Mouse (Mus musculus) left cerebral cortex, postnatal 14 days (tissue): Measurements from ENCODE around the gene Fut1. TPM values are rescaled to one million over a fixed set of nuclear protein-coding genes. Genes with fewer than 3 reads are reported as not detected.

Source experiments
- DNase-seq, 2 experiments: peaks; one replicate each; pipeline ENCODE4 v3.0.0; 2021 to 2022; ENCODE audit warnings: low spot score in 2 of 2, mixed read lengths in 1 of 2
- intact Hi-C: fragments of 180-260 bp; cut with DNase I; formaldehyde crosslinking; loops from one replicate; pipeline ENCODE4 v1.15.1; 2025
- total RNA-seq, 2 experiments: library from RNA; stranded (reverse); gene quantifications; 2 replicates each; pipeline ENCODE4 v1.2.3; 2021

Gene Fut1
- total RNA-seq, 2 experiments from 2014 or later: not detected

GRCm38 (mm10) chr7:45597527-45597926 is 19.6 kb upstream of the Fut1 start:
- intact Hi-C loops: loop anchor here (5.0 kb wide), 1 partner anchor 85 kb away; the partner anchor contains the start of gene Ntn5
- DNase-seq: no peak

- intact Hi-C loops: loop anchor here (5.0 kb wide), 1 partner anchor 83 kb away; the partner anchor contains the start of gene Ntn5
Observed at GRCm38 (mm10) chr7:45598960-45599879, 17.9 kb upstream of the Fut1 start.

DNA sequence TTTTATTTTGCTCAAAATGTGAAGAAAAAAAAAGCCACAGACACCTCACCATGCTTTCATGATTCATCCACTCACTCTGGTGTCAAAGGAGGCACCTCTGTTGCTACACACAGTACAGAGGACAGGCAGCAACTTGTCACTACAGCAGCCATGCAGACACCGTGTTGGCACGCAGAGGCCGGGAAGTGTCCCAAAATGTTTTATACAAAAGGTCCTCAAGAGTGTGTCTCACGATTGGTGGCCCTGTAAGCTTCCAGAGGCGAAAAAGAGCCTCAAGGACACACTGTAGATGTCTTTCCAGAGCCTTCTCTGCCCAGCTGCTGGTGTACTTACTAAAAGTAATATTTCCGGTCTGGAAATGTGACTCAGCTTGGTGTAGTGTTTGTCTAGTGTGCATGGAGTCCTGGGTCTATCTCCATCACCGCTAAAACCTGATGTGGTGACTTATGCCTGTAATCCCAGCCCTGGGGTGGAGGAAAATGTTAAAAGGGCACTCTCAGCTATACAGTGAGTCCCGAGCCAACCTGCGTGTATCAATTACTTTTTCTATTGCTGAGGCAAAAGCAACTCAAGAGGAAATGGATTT is 11.3 kb upstream of the Fut1 start:
- no peak for DNase-seq
- intact Hi-C loops: loop anchor here (10.0 kb wide), 1 partner anchor 59 kb away; the partner anchor contains the start of gene Fut2

More at GRCm38 (mm10) chr7:45598960-45599879, 17.9 kb upstream of the Fut1 start:
- DNase-seq: no peak

- intact Hi-C loops: loop anchor here (10.0 kb wide), 1 partner anchor 55 kb away; the partner anchor contains the start of gene Fut2
Observed at GRCm38 (mm10) chr7:45609511-45609910, 7.6 kb upstream of the Fut1 start.

GRCm38 (mm10) chr7:45616277-45616676 is 812 bp upstream of the Fut1 start:
- intact Hi-C loops: no loop called here
- DNase-seq: no peak

More at GRCm38 (mm10) chr7:45609511-45609910, 7.6 kb upstream of the Fut1 start:
- no peak for DNase-seq

DNA sequence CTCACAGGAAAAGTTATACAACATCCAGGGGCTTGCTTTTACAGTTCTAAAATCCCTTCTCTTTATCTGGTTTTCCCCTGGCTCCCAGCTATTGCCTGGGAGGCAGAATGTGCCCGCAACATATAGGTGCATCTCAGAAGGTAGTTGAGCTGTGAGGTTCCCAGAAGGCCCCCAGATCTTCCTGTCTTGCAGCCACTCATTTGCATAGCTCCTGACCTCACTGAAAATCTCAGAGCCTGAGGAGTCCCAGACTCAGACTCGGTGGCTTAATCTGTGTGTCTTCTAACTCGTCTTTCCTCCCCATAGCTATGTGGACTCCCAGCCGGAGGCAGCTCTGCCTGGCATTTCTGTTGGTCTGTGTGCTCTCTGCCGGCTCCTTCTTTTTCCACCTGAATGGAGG is 1.2 kb downstream of the Fut1 start:
- no peak for DNase-seq
- intact Hi-C loops: no loop called here

GRCm38 (mm10) chr7:45619592-45619991 is 2.5 kb downstream of the Fut1 start:
- DNase-seq: no peak
- intact Hi-C loops: no loop called here

GRCm38 (mm10) chr7:45621443-45621842 is 4.4 kb downstream of the Fut1 start, which contains the start of gene Izumo1:
Gene Izumo1 (plus strand): TSS chr7:45621811.
- intact Hi-C loops: no loop called here
- no peak for DNase-seq

GRCm38 (mm10) chr7:45623507-45623906 is 6.4 kb downstream of the Fut1 start:
- intact Hi-C loops: no loop called here
- DNase-seq: no peak

GRCm38 (mm10) chr7:45624718-45625117 is 7.6 kb downstream of the Fut1 start:
- DNase-seq: no peak
- intact Hi-C loops: no loop called here

DNA sequence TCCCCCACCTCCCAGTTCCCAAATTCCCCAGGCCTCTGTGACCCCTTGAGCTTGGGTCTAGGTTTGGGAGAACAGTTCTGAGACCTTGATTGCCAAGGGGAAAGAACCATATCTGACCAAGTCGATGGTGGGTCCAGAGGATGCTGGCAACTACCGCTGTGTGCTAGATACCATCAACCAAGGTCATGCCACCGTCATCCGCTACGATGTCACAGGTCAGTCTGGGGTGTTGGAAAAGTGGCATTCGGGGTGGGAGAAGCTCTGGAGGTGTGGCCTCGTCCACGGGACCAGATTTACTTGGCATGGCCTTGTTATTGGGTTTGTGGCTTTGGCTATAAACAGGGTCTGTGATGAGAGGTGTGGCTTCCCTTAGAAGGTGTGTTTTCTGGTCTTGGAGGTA is 8.4 kb downstream of the Fut1 start:
- DNase-seq: no peak
- intact Hi-C loops: no loop called here

DNA sequence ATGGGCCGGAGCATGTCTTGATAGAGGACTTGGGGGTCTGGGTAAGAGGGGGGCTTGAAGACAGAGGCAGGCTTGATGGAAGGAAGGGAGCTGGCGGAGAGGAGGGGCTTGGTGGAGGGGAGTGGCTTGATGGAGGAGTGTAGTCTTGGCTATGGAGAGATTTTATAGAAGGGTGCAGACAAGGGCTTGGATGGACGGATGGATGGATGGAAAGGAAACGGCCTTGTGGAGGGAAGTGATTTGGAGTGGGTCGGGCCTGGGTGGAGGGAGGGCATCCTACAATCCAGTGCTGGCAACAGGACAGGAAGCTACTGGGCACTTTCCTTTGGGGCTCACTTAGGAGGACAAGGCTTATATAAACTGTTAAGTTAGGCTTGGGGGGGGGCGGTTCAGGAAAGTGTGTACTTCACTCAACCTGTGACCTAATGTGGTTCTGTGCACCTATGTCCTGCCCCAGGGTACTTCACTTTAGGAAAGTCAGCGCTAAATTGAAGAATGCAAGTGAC is 9.5 kb downstream of the Fut1 start:
- intact Hi-C loops: no loop called here
- DNase-seq: no peak

- no peak for DNase-seq
- intact Hi-C loops: no loop called here
Observed at GRCm38 (mm10) chr7:45627261-45627660, 10.2 kb downstream of the Fut1 start, which contains the start of gene Rasip1. Gene Rasip1 (plus strand): TSS chr7:45627488.

DNA sequence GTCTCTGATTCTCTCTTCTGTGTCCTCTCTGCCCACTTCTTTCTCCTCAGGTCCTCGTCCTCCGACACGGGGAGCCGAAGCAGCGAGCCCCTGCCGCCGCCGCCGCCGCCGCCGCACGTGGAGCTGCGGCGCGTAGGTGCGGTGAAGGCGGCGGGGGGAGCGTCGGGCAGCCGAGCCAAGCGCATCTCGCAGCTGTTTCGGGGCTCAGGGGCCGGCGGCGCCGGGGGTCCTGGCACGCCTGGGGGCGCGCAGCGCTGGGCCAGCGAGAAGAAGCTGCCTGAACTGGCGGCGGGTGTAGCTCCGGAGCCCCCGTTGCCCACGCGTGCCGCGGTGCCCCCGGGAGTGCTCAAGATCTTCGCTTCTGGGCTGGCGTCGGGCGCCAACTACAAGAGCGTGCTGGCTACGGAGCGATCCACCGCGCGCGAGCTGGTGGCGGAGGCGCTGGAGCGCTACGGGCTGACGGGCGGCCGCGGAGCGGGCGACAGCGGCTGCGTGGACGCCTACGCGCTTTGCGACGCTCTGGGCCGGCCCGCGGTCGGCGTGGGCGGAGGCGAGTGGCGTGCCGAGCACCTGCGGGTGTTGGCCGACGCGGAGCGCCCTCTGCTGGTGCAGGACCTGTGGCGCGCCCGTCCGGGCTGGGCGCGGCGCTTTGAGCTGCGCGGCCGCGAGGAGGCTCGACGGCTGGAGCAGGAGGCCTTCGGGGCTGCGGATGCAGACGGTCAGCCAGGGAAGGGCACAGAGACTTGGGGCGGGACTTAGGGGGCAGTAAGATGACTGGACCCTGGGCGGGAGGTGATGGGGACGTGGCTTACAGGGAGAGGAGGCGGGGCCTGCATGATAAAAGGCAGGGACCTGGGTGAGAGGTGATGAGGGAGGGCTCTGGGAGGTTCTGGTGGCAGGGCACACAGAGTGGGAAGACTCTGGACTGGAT is 11.5 kb downstream of the Fut1 start:
- intact Hi-C loops: no loop called here
- peak; percentile 84 to 89 for DNase-seq

DNA sequence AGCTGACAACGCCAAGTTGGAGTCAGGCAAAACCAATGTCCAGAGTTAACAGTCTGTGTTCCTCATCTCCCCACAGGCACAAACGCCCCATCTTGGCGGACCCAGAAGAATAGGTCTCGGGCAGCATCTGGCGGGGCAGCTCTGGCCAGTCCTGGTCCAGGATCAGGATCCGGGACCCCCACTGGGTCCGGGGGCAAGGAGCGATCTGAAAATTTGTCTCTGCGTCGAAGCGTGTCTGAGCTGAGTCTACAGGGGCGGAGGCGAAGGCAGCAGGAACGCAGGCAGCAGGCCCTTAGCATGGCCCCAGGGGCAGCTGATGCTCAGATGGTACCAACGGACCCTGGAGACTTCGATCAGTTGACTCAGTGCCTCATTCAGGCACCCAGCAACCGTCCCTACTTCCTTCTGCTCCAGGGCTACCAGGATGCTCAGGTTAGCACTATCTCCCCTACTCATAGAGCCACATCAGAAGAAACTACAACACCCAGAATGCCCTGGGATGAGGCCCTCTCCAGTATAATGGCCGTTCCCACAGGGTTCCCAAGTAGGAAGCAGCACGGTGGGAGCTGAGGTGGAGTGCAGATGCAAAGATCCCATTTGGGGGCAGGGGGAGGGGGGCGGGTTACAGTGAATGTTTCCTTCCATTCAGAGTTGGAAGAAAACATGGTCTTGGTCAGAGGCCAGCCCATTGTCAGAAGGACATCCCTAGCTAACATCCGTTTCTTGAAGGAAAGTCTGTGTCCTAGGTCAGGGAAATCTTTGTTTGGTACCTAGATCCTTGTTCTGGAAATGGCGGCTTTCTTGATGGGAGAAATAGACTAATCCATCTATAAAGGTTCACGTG is 13.2 kb downstream of the Fut1 start:
- DNase-seq: no peak

DNA sequence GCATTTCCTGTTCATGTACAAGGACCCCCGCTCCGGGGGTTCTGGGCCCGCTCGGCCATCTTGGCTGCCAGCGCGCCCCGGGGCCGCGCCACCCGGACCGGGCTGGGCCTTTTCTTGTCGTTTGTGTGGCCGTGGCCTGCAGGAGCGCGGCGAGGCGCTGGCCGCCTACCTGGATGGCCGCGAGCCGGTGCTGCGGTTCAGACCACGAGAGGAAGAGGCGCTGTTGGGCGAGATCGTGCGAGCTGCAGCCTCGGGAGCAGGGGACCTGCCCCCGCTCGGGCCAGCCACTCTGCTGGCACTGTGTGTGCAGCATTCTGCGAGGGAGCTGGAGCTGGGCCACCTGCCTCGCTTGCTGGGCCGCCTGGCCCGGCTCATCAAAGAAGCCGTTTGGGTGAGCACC is 15.4 kb downstream of the Fut1 start:
- peak in 1 of 2 experiments; percentile 42 for DNase-seq
- intact Hi-C loops: no loop called here

More for the DNA sequence above, 13.2 kb downstream of the Fut1 start:
- intact Hi-C loops: no loop called here

DNA sequence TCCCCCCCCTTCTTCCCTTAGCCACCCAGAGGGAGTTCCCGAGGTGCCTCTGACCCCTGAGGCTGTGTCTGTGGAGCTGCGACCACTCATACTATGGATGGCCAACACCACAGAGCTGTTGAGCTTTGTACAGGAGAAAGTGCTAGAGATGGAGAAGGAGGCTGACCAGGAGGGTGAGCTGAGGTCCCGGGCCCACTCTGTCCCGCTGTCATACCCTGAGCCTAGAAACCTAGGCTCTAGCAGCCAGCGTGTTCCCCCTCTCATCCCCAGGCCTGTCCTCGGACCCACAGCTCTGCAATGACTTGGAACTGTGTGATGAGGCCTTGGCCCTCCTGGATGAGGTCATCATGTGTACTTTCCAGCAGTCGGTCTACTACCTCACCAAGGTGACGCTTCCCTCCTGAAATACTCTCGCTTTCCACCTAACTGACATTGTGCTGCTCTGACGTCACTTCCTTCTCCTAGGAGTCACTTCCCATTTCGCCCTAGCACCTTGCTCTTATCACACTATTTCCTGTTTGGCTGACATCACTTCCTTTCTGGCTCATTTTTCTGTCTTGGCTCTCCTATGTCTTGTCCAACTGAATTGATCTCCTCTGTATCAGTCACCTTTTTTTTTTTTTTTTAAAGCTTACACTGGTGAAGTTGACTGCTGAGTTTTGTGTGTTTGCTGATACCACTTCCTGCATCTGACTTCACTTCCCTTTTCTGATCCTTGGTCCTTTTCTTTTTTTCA is 18.0 kb downstream of the Fut1 start:
- no peak for DNase-seq
- intact Hi-C loops: no loop called here
